Mouse (Mus musculus): ENCODE results near the gene Gpha2. TPM values are rescaled to one million over a fixed set of nuclear protein-coding genes. Genes with fewer than 3 reads are reported as not detected.
A peak's percentile ranks its signal among the peaks of the same experiment; 100 is the strongest.

The Gpha2 gene
- polyA plus RNA-seq, 1 experiment from 2014 or later, result not detected

MicroRNAs encoded within 50 kb of the gene (microRNA counts, 519-probe panel; counts per million panel counts)
- microRNA mmu-miR-192, result not detected

Small RNA genes lying within 50 kb of the gene (microRNA-seq; reads per million reads assigned to microRNA genes)
- gene Mir192, result 85.0 reads per million, percentile 48 among the genes with 10 or more reads in this experiment
- 47.0 reads per million, percentile 41 among the genes with 10 or more reads in this experiment for gene Mir194-2

Other genes starting within 250 kb of the Gpha2 start
- gene Slc22a20, start 240.2 kb upstream of the Gpha2 start, polyA plus RNA-seq (2016; fragmentation: Nextera tagmentation; extraction: Ambion mirVana), result not detected in 2 replicates
- 4.1 and 4.3 TPM in 2 replicates for gene Capn1, start 210.5 kb upstream of the Gpha2 start, polyA plus RNA-seq (2016; fragmentation: Nextera tagmentation; extraction: Ambion mirVana)
- 35.0 and 35.8 TPM in 2 replicates for gene Syvn1, start 179.8 kb upstream of the Gpha2 start, polyA plus RNA-seq (2016; fragmentation: Nextera tagmentation; extraction: Ambion mirVana)
- gene Mrpl49, start 168.6 kb upstream of the Gpha2 start, polyA plus RNA-seq (2016; fragmentation: Nextera tagmentation; extraction: Ambion mirVana), result 85.3 and 88.4 TPM in 2 replicates
- gene Fau, start 168.5 kb upstream of the Gpha2 start, polyA plus RNA-seq (2016; fragmentation: Nextera tagmentation; extraction: Ambion mirVana), result 711 and 835 TPM in 2 replicates
- 36.6 and 37.2 TPM in 2 replicates for gene Znhit2, start 165.2 kb upstream of the Gpha2 start, polyA plus RNA-seq (2016; fragmentation: Nextera tagmentation; extraction: Ambion mirVana)
- gene Tm7sf2, start 158.0 kb upstream of the Gpha2 start, polyA plus RNA-seq (2016; fragmentation: Nextera tagmentation; extraction: Ambion mirVana), result 37.3 and 41.9 TPM in 2 replicates
- gene Vps51, start 149.1 kb upstream of the Gpha2 start, polyA plus RNA-seq (2016; fragmentation: Nextera tagmentation; extraction: Ambion mirVana), result 68.0 and 77.3 TPM in 2 replicates
- gene Tmem262, start 146.3 kb upstream of the Gpha2 start, polyA plus RNA-seq (2016; fragmentation: Nextera tagmentation; extraction: Ambion mirVana), result not detected in 2 replicates
- gene Gm28374, start 144.1 kb upstream of the Gpha2 start, polyA plus RNA-seq (2016; fragmentation: Nextera tagmentation; extraction: Ambion mirVana), result 2.4 and 3.1 TPM in 2 replicates
- gene Zfpl1, start 141.4 kb upstream of the Gpha2 start, polyA plus RNA-seq (2016; fragmentation: Nextera tagmentation; extraction: Ambion mirVana), result 76.1 and 85.2 TPM in 2 replicates
- gene Cdca5, start 141.4 kb upstream of the Gpha2 start, polyA plus RNA-seq (2016; fragmentation: Nextera tagmentation; extraction: Ambion mirVana), result 70.2 and 75.4 TPM in 2 replicates
- 0.42 and 0.51 TPM in 2 replicates for gene AC131692.1, start 132.0 kb upstream of the Gpha2 start, polyA plus RNA-seq (2016; fragmentation: Nextera tagmentation; extraction: Ambion mirVana)
- gene Naaladl1, start 120.6 kb upstream of the Gpha2 start, polyA plus RNA-seq (2016; fragmentation: Nextera tagmentation; extraction: Ambion mirVana), result 0.72 and 0.99 TPM in 2 replicates
- 61.8 and 70.0 TPM in 2 replicates for gene Sac3d1, start 107.7 kb upstream of the Gpha2 start, polyA plus RNA-seq (2016; fragmentation: Nextera tagmentation; extraction: Ambion mirVana)
- 24.0 and 28.9 TPM in 2 replicates for gene Snx15, start 98.1 kb upstream of the Gpha2 start, polyA plus RNA-seq (2016; fragmentation: Nextera tagmentation; extraction: Ambion mirVana)
- gene Batf2, start 85.4 kb upstream of the Gpha2 start, polyA plus RNA-seq (2016; fragmentation: Nextera tagmentation; extraction: Ambion mirVana), result not detected in 2 replicates
- 118 and 124 TPM in 2 replicates for gene Arl2, start 84.8 kb upstream of the Gpha2 start, polyA plus RNA-seq (2016; fragmentation: Nextera tagmentation; extraction: Ambion mirVana)
- gene Majin, start 42.0 kb upstream of the Gpha2 start, polyA plus RNA-seq (2016; fragmentation: Nextera tagmentation; extraction: Ambion mirVana), result not detected in 2 replicates
- 31.7 and 42.8 TPM in 2 replicates for gene Ppp2r5b, start 9.5 kb downstream of the Gpha2 start, polyA plus RNA-seq (2016; fragmentation: Nextera tagmentation; extraction: Ambion mirVana)
- 10.1 and 13.4 TPM in 2 replicates for gene Atg2a, start 15.3 kb downstream of the Gpha2 start, polyA plus RNA-seq (2016; fragmentation: Nextera tagmentation; extraction: Ambion mirVana)
- 81.6 and 93.5 TPM in 2 replicates for gene Ehd1, start 50.3 kb downstream of the Gpha2 start, polyA plus RNA-seq (2016; fragmentation: Nextera tagmentation; extraction: Ambion mirVana)
- 0.11 and 0.15 TPM in 2 replicates for gene Cdc42bpg, start 80.1 kb downstream of the Gpha2 start, polyA plus RNA-seq (2016; fragmentation: Nextera tagmentation; extraction: Ambion mirVana)
- 124 and 128 TPM in 2 replicates for gene Men1, start 108.6 kb downstream of the Gpha2 start, polyA plus RNA-seq (2016; fragmentation: Nextera tagmentation; extraction: Ambion mirVana)
- gene Map4k2, start 114.8 kb downstream of the Gpha2 start, polyA plus RNA-seq (2016; fragmentation: Nextera tagmentation; extraction: Ambion mirVana), result 11.3 and 13.8 TPM in 2 replicates
- 189 and 194 TPM in 2 replicates for gene Sf1, start 137.3 kb downstream of the Gpha2 start, polyA plus RNA-seq (2016; fragmentation: Nextera tagmentation; extraction: Ambion mirVana)
- 2.1 and 2.7 TPM in 2 replicates for gene Pygm, start 158.0 kb downstream of the Gpha2 start, polyA plus RNA-seq (2016; fragmentation: Nextera tagmentation; extraction: Ambion mirVana)
- 13.5 and 16.3 TPM in 2 replicates for gene Rasgrp2, start 173.0 kb downstream of the Gpha2 start, polyA plus RNA-seq (2016; fragmentation: Nextera tagmentation; extraction: Ambion mirVana)
- gene Nrxn2, start 192.4 kb downstream of the Gpha2 start, polyA plus RNA-seq (2016; fragmentation: Nextera tagmentation; extraction: Ambion mirVana), result 5.1 and 7.2 TPM in 2 replicates

All from midbrain, embryonic 10.5 days (tissue).